Mouse (Mus musculus) midbrain, embryonic 11.5 days (tissue): Measurements from ENCODE around the gene Spg7. TPM values are rescaled to one million over a fixed set of nuclear protein-coding genes. Genes with fewer than 3 reads are reported as not detected.

Source experiments
- ATAC-seq: fragments of 200-750 bp; cut with Nextera tagmentation; 2 replicates; pipeline ENCODE4 v1.8.0; 2017; ENCODE audit warnings: moderate TSS enrichment, moderate library complexity; ENCODE audit not compliant: low FRiP score
- DNase-seq: peaks from one replicate; pipeline ENCODE4 v3.0.0; 2015; ENCODE audit warnings: low spot score; ENCODE audit errors: missing footprints
- H3K27ac ChIP-seq: fragments of 300-500 bp; sonication (generic); 2 replicates; pipeline ENCODE4 v1.5.1; 2014; ENCODE audit warnings: low read depth, low read length
- H3K27me3 ChIP-seq: fragments of 300-500 bp; sonication (generic); 2 replicates; pipeline ENCODE4 v1.6.1; 2014; ENCODE audit warnings: mild to moderate bottlenecking, low read length, moderate library complexity, mixed read lengths; ENCODE audit not compliant: control insufficient read depth, insufficient read depth
- H3K36me3 ChIP-seq: fragments of 300-500 bp; sonication (generic); 2 replicates; pipeline ENCODE4 v1.6.1; 2014; ENCODE audit warnings: mild to moderate bottlenecking, low read length, moderate library complexity, mixed read lengths; ENCODE audit not compliant: control insufficient read depth, insufficient read depth
- H3K4me1 ChIP-seq: fragments of 300-500 bp; sonication (generic); 2 replicates; pipeline ENCODE4 v1.6.1; 2014; ENCODE audit warnings: low read length; ENCODE audit not compliant: control insufficient read depth, insufficient read depth
- H3K4me2 ChIP-seq: fragments of 300-500 bp; sonication (generic); 2 replicates; pipeline ENCODE4 v1.6.1; 2014; ENCODE audit warnings: mild to moderate bottlenecking, moderate library complexity
- H3K4me3 ChIP-seq: fragments of 300-500 bp; sonication (generic); 2 replicates; pipeline ENCODE4 v1.5.1; 2014; ENCODE audit warnings: low read depth, low read length
- H3K9ac ChIP-seq: fragments of 300-500 bp; sonication (generic); 2 replicates; pipeline ENCODE4 v1.6.1; 2014; ENCODE audit warnings: low read length
- H3K9me3 ChIP-seq: fragments of 300-500 bp; sonication (generic); 2 replicates; pipeline ENCODE4 v1.6.1; 2016; ENCODE audit warnings: low read length; ENCODE audit not compliant: control insufficient read depth
- WGBS: fragments of 180-500 bp; shearing (Covaris S2); extraction: QIAGEN DNeasy Blood & Tissue Kit; methylation state at CpG from one replicate; pipeline ENCODE4 v1.1.7; 2014; 5-methylcytosine and 5-hydroxymethylcytosine counted together
- polyA plus RNA-seq: library from polyadenylated mRNA; unstranded; fragments of >200 nt; fragmentation: Nextera tagmentation; extraction: Ambion mirVana; gene quantifications from 2 replicates; pipeline ENCODE4 v1.2.1, GENCODE M21; 2014

Spg7 gene
- polyA plus RNA-seq, 1 experiment from 2014 or later: 35.9 TPM

DNA sequence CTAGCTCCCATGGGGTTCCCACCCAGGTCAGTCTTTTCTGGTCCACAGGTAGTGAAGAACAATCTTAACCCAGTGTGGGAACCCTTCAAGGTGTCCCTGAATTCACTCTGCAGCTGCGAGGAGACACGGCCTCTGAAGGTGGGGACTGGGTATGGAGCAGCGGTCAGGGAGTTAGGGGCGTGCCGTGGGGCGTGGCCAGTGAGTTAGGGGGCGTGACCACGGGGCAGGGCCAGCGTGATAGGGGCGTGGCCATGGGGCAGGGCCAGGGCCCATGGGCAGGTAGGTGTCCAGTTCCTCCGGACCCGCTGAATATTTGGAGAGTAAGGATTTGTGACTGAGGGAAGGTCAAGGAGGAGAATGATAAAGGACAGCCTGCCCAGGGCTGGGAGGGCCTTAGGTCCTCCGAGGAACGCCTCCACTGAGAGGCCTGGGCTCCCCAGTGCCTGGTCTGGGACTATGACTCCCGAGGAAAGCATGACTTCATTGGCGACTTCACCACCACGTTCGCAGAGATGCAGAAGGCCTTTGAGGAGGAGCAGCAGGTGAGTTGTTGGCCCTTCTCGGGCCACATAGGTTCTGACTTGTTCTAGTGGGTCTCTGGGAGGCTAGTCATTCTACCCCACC, 63.6 kb downstream of the Spg7 start:
- H3K27me3 ChIP-seq: no peaks in the 10 kb centered on the region; the same call in 1 of the 2 replicates
- ATAC-seq (peak; percentile 58; the same call in 1 of the 2 replicates), DNase-seq (peak; percentile 91)
- 6% methylated on average over 19 of the region's 19 CpGs for WGBS
- no peak overlapping the region for H3K27ac ChIP-seq
- H3K4me1 ChIP-seq: no peaks in the 10 kb centered on the region
- H3K9ac ChIP-seq: no peak overlapping the region
- no peaks in the 10 kb centered on the region for H3K9me3 ChIP-seq
- no peak overlapping the region for H3K4me3 ChIP-seq
- no peaks in the 10 kb centered on the region for H3K36me3 ChIP-seq
- H3K4me2 ChIP-seq: no peak overlapping the region

- H3K9ac ChIP-seq: no peak overlapping the region
- peak; percentile 79 for DNase-seq
- H3K36me3 ChIP-seq: no peaks in the 10 kb centered on the region
- H3K27ac ChIP-seq: no peak overlapping the region
- H3K4me2 ChIP-seq: no peak overlapping the region
- H3K27me3 ChIP-seq: no peaks in the 10 kb centered on the region; the same call in 1 of the 2 replicates
- WGBS: 69% methylated on average over 9 of the region's 9 CpGs
- no peaks in the 10 kb centered on the region for H3K9me3 ChIP-seq
- peaks cover 5% of the 10 kb centered on the region; the same call in 1 of the 2 replicates for H3K4me1 ChIP-seq
- no peak overlapping the region for H3K4me3 ChIP-seq
- ATAC-seq: no peak
Observed at GRCm38 (mm10) chr8:123131041-123131440, 68.3 kb downstream of the Spg7 start.

DNA sequence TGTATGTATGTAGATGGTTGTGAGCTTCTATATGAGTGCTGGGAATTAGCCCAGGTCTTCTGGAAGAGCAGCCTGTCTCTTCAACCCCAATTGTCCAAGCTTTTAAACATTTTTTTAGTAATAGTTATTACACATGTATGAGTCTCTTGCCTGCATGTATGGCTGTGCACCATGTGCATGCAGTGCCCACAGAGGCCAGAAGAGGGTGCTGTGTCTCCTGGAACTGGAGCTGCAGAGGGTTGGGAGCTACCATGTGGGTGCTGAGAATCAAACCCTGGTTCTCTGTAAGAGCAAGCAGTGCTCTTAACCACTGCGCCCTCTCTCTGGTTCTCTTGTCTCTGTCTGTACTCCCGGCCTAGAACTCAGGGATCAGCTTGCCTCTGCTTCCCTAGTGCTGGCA, 70.2 kb downstream of the Spg7 start:
- Histone ChIP-seq H3K36me3 (no peaks in the 10 kb centered on the region), H3K27me3 (no peaks in the 10 kb centered on the region), H3K27ac (no peak overlapping the region), H3K4me2 (no peak overlapping the region), H3K9ac (no peak overlapping the region), H3K4me1 (peaks cover 5% of the 10 kb centered on the region; the same call in 1 of the 2 replicates), H3K9me3 (no peaks in the 10 kb centered on the region), H3K4me3 (no peak overlapping the region)
- ATAC-seq: no peak
- 98% methylated on average over 2 of the region's 2 CpGs for WGBS
- DNase-seq: peak; percentile 72

DNA sequence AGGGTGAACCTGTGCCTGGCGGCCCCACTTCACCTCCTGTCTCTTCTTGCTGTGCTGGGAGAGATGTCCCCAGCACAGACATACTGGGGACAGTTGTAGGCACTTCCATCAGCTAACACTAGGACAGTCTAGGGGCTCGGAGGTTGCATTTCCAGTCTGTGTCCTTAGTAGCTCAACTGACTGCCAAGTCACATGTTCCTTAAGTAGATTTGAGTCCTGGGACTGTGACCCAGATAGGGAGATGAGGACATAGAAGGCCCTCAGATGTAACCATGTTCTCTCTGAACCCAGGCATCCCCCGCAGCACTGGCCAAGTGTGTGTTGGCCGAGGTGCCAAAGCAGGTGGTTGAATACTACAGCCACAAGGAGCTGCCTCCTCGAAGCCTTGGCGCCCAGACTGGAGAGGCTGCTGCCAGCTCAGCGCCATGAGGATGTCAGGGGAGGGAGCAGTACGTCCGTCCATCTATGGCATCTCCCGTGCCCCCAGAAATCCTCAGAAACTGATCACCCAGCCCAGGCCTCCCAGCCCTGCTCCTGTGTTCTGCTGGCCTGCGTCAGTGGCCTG, 71.5 kb downstream of the Spg7 start:
- 90% methylated on average over 11 of the region's 11 CpGs for WGBS

DNA sequence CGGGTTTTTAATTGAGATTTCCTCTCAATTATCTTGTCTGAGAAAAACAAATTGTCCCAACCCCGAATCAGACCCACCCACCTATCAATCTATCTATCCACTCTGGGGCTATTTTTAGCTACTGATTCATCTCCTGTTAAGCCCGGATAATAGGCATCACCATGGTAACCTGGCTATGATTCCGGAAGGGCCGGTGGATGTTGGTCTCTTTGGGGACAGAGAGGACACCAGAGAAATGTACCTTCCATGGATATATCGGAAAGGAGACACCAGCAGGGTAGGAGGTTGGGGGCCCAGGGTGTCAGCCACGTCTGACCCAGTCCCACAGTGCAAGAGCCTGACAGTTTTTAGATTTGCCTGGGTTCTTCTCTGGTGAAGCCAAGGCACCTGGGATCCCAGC, 72.7 kb downstream of the Spg7 start:
- WGBS: 21% methylated on average over 7 of the region's 7 CpGs

More for the DNA sequence above, 71.5 kb downstream of the Spg7 start:
- H3K4me2 ChIP-seq: no peak overlapping the region
- H3K4me3 ChIP-seq: no peak overlapping the region
- no peak for ATAC-seq
- DNase-seq: no peak
- H3K27ac ChIP-seq: no peak overlapping the region
- no peak overlapping the region for H3K9ac ChIP-seq
- peaks cover 5% of the 10 kb centered on the region; the same call in 1 of the 2 replicates for H3K4me1 ChIP-seq
- no peaks in the 10 kb centered on the region for H3K27me3 ChIP-seq
- no peaks in the 10 kb centered on the region for H3K9me3 ChIP-seq
- H3K36me3 ChIP-seq: no peaks in the 10 kb centered on the region

DNA sequence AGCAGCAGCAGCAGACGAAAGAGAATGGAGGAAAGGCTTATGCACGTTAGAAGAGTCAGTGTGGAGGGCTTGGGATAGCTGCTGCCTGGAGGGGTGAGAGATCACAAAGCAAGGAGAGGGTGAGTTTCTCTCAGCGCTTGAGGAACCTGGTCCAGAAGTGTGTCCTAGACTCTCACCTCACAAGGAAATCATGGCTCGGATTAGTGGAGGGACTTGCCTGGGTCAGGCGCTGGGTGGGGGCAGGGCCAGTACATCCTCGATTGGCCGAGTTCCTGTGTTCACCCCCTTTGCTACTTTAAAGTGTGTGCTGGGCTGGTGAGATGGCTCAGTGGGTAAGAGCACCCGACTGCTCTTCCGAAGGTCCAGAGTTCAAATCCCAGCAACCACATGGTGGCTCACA, 73.1 kb downstream of the Spg7 start:
- Histone ChIP-seq H3K27me3 (no peaks in the 10 kb centered on the region), H3K9ac (no peak overlapping the region), H3K9me3 (no peaks in the 10 kb centered on the region), H3K4me3 (no peak overlapping the region), H3K36me3 (no peaks in the 10 kb centered on the region), H3K4me1 (peaks cover 5% of the 10 kb centered on the region; the same call in 1 of the 2 replicates), H3K27ac (no peak overlapping the region), H3K4me2 (no peak overlapping the region)
- ATAC-seq: no peak
- peak; percentile 84 for DNase-seq
- 43% methylated on average over 9 of the region's 9 CpGs for WGBS

More for the DNA sequence above, 72.7 kb downstream of the Spg7 start:
- Histone ChIP-seq H3K4me1 (peaks cover 5% of the 10 kb centered on the region; the same call in 1 of the 2 replicates), H3K27me3 (no peaks in the 10 kb centered on the region), H3K36me3 (no peaks in the 10 kb centered on the region), H3K4me3 (no peak overlapping the region), H3K9me3 (no peaks in the 10 kb centered on the region), H3K27ac (no peak overlapping the region), H3K4me2 (no peak overlapping the region), H3K9ac (no peak overlapping the region)
- peak; percentile 82 for DNase-seq
- no peak for ATAC-seq

DNA sequence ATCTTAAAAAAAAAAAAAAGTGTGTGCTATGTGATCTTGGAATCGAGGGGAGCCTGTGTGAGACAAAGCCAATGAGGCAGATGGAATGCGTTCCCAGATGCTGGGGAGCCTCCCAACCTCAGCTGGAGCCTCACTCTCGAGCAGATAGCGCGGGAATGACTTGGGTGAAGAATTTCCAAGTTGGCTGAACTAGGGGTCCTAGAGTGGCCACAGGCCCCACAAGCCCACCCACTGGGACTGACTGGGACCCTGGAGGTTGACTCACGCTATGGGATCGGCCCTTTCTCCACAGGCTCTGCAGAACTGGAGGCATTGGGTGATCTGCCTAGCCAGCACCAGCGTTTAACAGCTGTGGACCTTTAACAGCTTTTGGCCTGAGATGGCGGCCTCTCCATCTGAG, 73.5 kb downstream of the Spg7 start:
- WGBS: 85% methylated on average over 9 of the region's 9 CpGs

DNA sequence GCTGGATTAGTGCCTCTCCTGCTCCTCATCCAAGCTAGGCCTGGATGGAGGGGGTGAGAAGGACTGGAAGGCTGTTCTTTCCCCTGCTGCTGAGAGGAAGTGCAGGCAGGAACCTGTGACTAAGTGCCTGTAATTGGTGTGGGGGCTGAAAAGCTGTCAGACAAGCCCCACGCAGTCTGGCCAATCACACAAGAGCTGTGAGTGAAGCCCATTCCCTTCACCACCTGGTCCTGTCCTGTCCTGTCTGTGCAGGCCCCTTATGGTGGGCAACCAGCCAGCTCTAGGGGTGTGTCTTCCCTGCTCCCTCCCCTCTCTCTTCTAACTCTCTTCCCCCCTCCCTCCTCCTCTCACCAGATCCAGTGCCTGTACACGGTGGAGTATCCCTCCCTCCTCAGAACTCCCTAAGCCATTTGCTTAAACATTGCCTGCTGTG, 74.9 kb downstream of the Spg7 start:
- ATAC-seq (peak; percentile 38; the same call in 1 of the 2 replicates), DNase-seq (peak; percentile 82)
- Histone ChIP-seq H3K9me3 (no peaks in the 10 kb centered on the region), H3K4me2 (no peak overlapping the region), H3K27ac (no peak overlapping the region), H3K4me1 (peaks cover 5% of the 10 kb centered on the region; the same call in 1 of the 2 replicates), H3K27me3 (no peaks in the 10 kb centered on the region), H3K36me3 (no peaks in the 10 kb centered on the region), H3K4me3 (no peak overlapping the region), H3K9ac (no peak overlapping the region)
- 20% methylated on average over 2 of the region's 2 CpGs for WGBS

More for the DNA sequence above, 73.5 kb downstream of the Spg7 start:
- no peak for ATAC-seq
- Histone ChIP-seq H3K36me3 (no peaks in the 10 kb centered on the region), H3K9me3 (no peaks in the 10 kb centered on the region), H3K4me2 (no peak overlapping the region), H3K4me3 (no peak overlapping the region), H3K9ac (no peak overlapping the region), H3K4me1 (peaks cover 5% of the 10 kb centered on the region; the same call in 1 of the 2 replicates), H3K27ac (no peak overlapping the region), H3K27me3 (no peaks in the 10 kb centered on the region)
- peak; percentile 39 for DNase-seq

DNA sequence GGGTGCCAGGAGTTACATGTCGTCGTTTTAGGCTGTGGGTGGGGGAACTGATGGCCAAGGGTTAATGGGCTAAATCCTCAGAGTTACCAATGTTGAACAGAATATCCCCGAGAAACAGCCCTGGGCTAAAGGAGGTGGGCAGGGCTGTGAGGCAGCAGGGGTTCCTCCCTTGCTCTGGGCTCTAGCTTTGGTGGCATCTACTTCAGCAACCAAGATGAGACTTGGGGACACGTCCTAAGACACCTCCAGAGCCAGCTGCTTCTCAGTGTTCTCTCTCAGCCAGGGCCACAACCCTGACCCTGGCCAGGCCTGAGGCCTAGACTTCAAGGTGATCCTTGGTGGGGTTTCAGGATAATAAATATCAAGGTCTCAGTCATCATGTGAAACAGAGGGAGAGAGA, 76.0 kb downstream of the Spg7 start:
- WGBS: 73% methylated on average over 4 of the region's 4 CpGs
- DNase-seq: peak; percentile 70
- Histone ChIP-seq H3K9me3 (no peaks in the 10 kb centered on the region), H3K27me3 (no peaks in the 10 kb centered on the region), H3K27ac (no peak overlapping the region), H3K4me1 (peaks cover 5% of the 10 kb centered on the region; the same call in 1 of the 2 replicates), H3K36me3 (no peaks in the 10 kb centered on the region), H3K4me3 (no peak overlapping the region), H3K9ac (no peak overlapping the region), H3K4me2 (no peak overlapping the region)
- no peak for ATAC-seq
